Mouse (Mus musculus) liver, embryonic 14.5 days (tissue): ENCODE data around the gene Cenpb.

ENCODE experiments used
- CTCF ChIP-seq: IDR thresholded peaks from 2 replicates; pipeline ENCODE4 v1.5.1; 2016; ENCODE audit warnings: antibody characterized with exemption, low read depth, control low read depth
- EP300 ChIP-seq: IDR thresholded peaks from 2 replicates; pipeline ENCODE4 v1.6.1; 2016; ENCODE audit warnings: antibody characterized with exemption, low read depth

- TF ChIP-seq EP300 (no peak), CTCF (no peak)
Measured at GRCm38 (mm10) chr2:131170936-131171335, 8.9 kb downstream of the Cenpb start.
